Mouse (Mus musculus) ES-Bruce4 (cell line): ENCODE results near the gene Arcn1.

Experiments used
- EP300 ChIP-seq: IDR thresholded peaks from 2 replicates; pipeline ENCODE4 v1.6.1; 2011; ENCODE audit warnings: low read depth, low read length; ENCODE audit not compliant: insufficient read depth
- POLR2A ChIP-seq: IDR thresholded peaks from one replicate; pipeline ENCODE4 v1.8.1; 2011; ENCODE audit warnings: low read length; ENCODE audit not compliant: insufficient read depth

DNA sequence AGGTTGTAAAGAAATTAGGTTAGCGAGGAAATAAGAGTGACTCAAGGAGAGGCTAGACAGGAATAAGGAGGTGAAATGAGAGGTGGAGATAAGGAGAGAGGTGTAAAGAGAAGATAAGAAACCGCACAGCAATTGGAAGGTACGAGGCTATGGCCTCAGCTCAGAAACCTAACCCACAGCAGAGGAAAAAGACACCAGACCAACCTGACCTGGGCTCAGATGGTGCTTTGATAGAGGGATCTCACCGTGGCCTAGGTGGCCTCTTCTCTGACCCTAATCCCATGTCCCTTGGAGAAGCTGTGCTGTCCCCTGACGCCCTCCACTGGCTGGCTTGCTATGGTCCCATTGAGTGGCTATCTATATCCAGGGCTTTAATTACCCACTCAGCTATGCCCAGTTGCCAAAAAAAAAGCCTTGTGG is 35.5 kb downstream of the Arcn1 start:
- TF ChIP-seq POLR2A (no peak), EP300 (no peak)
